Mouse (Mus musculus) liver, postnatal 0 days (tissue): Measurements from ENCODE around the gene Ms4a6d. TPM values are rescaled to one million over a fixed set of nuclear protein-coding genes. Genes with fewer than 3 reads are reported as not detected.

Experiments
- ATAC-seq: fragments of 200-750 bp; cut with Nextera tagmentation; 2 replicates; pipeline ENCODE4 v1.8.0; 2017; ENCODE audit warnings: mild to moderate bottlenecking, moderate library complexity
- DNase-seq: peaks from one replicate; pipeline ENCODE4 v3.0.0-alpha.2; 2016
- H3K27ac ChIP-seq: fragments of 300-500 bp; sonication (generic); 2 replicates; pipeline ENCODE4 v1.5.1; 2014; ENCODE audit warnings: antibody characterized with exemption, moderate library complexity, mild to moderate bottlenecking, low read depth
- H3K27me3 ChIP-seq: fragments of 300-500 bp; sonication (generic); 2 replicates; pipeline ENCODE4 v1.6.1; 2014; ENCODE audit warnings: low read length, control low read depth, mixed read lengths; ENCODE audit not compliant: insufficient read depth
- H3K36me3 ChIP-seq: fragments of 300-500 bp; sonication (generic); replicated peaks from 2 replicates; pipeline ENCODE4 v1.6.1; 2014; ENCODE audit warnings: mild to moderate bottlenecking, control low read depth, low read length, moderate library complexity, mixed read lengths; ENCODE audit not compliant: insufficient read depth
- H3K4me1 ChIP-seq: fragments of 300-500 bp; sonication (generic); 2 replicates; pipeline ENCODE4 v1.6.1; 2014; ENCODE audit warnings: antibody characterized with exemption, mild to moderate bottlenecking, control low read depth; ENCODE audit not compliant: insufficient read depth
- H3K4me2 ChIP-seq: fragments of 300-500 bp; sonication (generic); 2 replicates; pipeline ENCODE4 v1.6.1; 2014; ENCODE audit warnings: low read depth, mild to moderate bottlenecking, low read length, moderate library complexity, mixed read lengths
- H3K4me3 ChIP-seq: fragments of 300-500 bp; sonication (generic); 2 replicates; pipeline ENCODE4 v1.5.1; 2014; ENCODE audit warnings: low read depth, low read length
- H3K9ac ChIP-seq: fragments of 300-500 bp; sonication (generic); replicated peaks from 2 replicates; pipeline ENCODE4 v1.6.1; 2014; ENCODE audit warnings: mild to moderate bottlenecking, moderate library complexity
- H3K9me3 ChIP-seq: fragments of 300-500 bp; sonication (generic); 2 replicates; pipeline ENCODE4 v1.6.1; 2016; ENCODE audit warnings: mild to moderate bottlenecking, control low read depth, low read length, mixed read lengths
- CTCF ChIP-seq: sonication (generic); IDR thresholded peaks from 2 replicates; pipeline ENCODE4 v1.5.1; 2016; ENCODE audit warnings: antibody characterized with exemption, low read depth
- EP300 ChIP-seq: IDR thresholded peaks from 2 replicates; pipeline ENCODE4 v1.6.1; 2016; ENCODE audit warnings: antibody characterized with exemption, low read depth, mild to moderate bottlenecking
- WGBS: fragments of 180-500 bp; shearing (Covaris S2); extraction: QIAGEN DNeasy Blood & Tissue Kit; methylation state at CpG from one replicate; pipeline ENCODE4 v1.1.7; 2014; ENCODE audit not compliant: insufficient replicate concordance; 5-methylcytosine and 5-hydroxymethylcytosine counted together
- polyA plus RNA-seq: library from polyadenylated mRNA; unstranded; fragments of >200 nt; fragmentation: Nextera tagmentation; extraction: Ambion mirVana; gene quantifications from 2 replicates; pipeline ENCODE4 v1.2.1, GENCODE M21; 2015

The Ms4a6d gene
- polyA plus RNA-seq, 1 experiment from 2014 or later = 9.0 TPM

- Histone ChIP-seq H3K4me2 (no peak overlapping the region), H3K27me3 (no peaks in the 10 kb centered on the region), H3K4me3 (no peak overlapping the region), H3K9ac (no peak overlapping the region), H3K36me3 (no peaks in the 10 kb centered on the region), H3K9me3 (no peaks in the 10 kb centered on the region), H3K27ac (no peak overlapping the region), H3K4me1 (no peaks in the 10 kb centered on the region)
- WGBS = 60% methylated on average over 2 of the region's 2 CpGs
- no peak for DNase-seq
- no peak for ATAC-seq
- TF ChIP-seq CTCF (no peak), EP300 (no peak)
Observed at GRCm38 (mm10) chr19:11634330-11634729, 29.7 kb upstream of the Ms4a6d start.

- H3K4me1 ChIP-seq = no peaks in the 10 kb centered on the region
- no peak overlapping the region for H3K4me3 ChIP-seq
- no peak for ATAC-seq
- no peak for DNase-seq
- no peak overlapping the region for H3K9ac ChIP-seq
- TF ChIP-seq EP300 (no peak), CTCF (no peak)
- no peak overlapping the region for H3K27ac ChIP-seq
- no peak overlapping the region for H3K4me2 ChIP-seq
- H3K9me3 ChIP-seq = no peaks in the 10 kb centered on the region
- no peaks in the 10 kb centered on the region for H3K27me3 ChIP-seq
- no peaks in the 10 kb centered on the region for H3K36me3 ChIP-seq
- 80% methylated on average over 1 of the region's 1 CpGs for WGBS
Observed at GRCm38 (mm10) chr19:11633732-11634131, 29.1 kb upstream of the Ms4a6d start.

- no peaks in the 10 kb centered on the region for H3K36me3 ChIP-seq
- no peak for DNase-seq
- no peak for ATAC-seq
- H3K9me3 ChIP-seq = no peaks in the 10 kb centered on the region
- H3K4me1 ChIP-seq = no peaks in the 10 kb centered on the region
- no peak overlapping the region for H3K9ac ChIP-seq
- WGBS = 49% methylated on average over 5 of the region's 5 CpGs
- peak; percentile 56; the same call in 1 of the 2 replicates for TF ChIP-seq EP300
- no peak for TF ChIP-seq CTCF
- H3K27ac ChIP-seq = no peak overlapping the region
- no peaks in the 10 kb centered on the region for H3K27me3 ChIP-seq
- H3K4me3 ChIP-seq = no peak overlapping the region
- H3K4me2 ChIP-seq = no peak overlapping the region
Observed at GRCm38 (mm10) chr19:11625231-11625630, 20.6 kb upstream of the Ms4a6d start.

- no peak for DNase-seq
- H3K4me1 ChIP-seq = no peaks in the 10 kb centered on the region
- H3K27ac ChIP-seq = no peak overlapping the region
- no peak overlapping the region for H3K4me2 ChIP-seq
- ATAC-seq = no peak
- no peaks in the 10 kb centered on the region for H3K36me3 ChIP-seq
- TF ChIP-seq EP300 = no peak
- no peak for TF ChIP-seq CTCF
- H3K9ac ChIP-seq = no peak overlapping the region
- no peaks in the 10 kb centered on the region for H3K27me3 ChIP-seq
- H3K4me3 ChIP-seq = no peak overlapping the region
- no peaks in the 10 kb centered on the region for H3K9me3 ChIP-seq
Observed at GRCm38 (mm10) chr19:11624800-11625199, 20.2 kb upstream of the Ms4a6d start.

- no peak within 1 kb of the TSS for H3K9ac ChIP-seq
- DNase-seq = no peak
- no peak within 1 kb of the TSS for H3K4me3 ChIP-seq
- H3K27ac ChIP-seq = no peak within 1 kb of the TSS
- H3K36me3 ChIP-seq = no peaks in the 10 kb centered on the region
- WGBS = 57% methylated on average over 2 of the region's 2 CpGs
- ATAC-seq = no peak
- TF ChIP-seq EP300 (no peak), CTCF (no peak)
- H3K4me2 ChIP-seq = no peak within 1 kb of the TSS
- H3K4me1 ChIP-seq = no peaks in the 10 kb centered on the region
- H3K9me3 ChIP-seq = no peaks in the 10 kb centered on the region
- no peaks in the 10 kb centered on the region for H3K27me3 ChIP-seq
Observed at GRCm38 (mm10) chr19:11623551-11623950, 18.9 kb upstream of the Ms4a6d start, which contains the start of gene Ms4a2. TSS of gene Ms4a2 (minus strand) at chr19:11623719.

GRCm38 (mm10) chr19:11617983-11618382 lies 13.3 kb upstream of the Ms4a6d start:
- Histone ChIP-seq H3K4me3 (no peak overlapping the region), H3K36me3 (no peaks in the 10 kb centered on the region), H3K27ac (no peak overlapping the region), H3K27me3 (no peaks in the 10 kb centered on the region), H3K9me3 (no peaks in the 10 kb centered on the region), H3K9ac (no peak overlapping the region), H3K4me1 (peaks cover 2% of the 10 kb centered on the region; the same call in 1 of the 2 replicates), H3K4me2 (no peak overlapping the region)
- TF ChIP-seq EP300 (0 out of 2 replicates have a peak, but pooled peaks have one; percentile 18), CTCF (no peak)
- DNase-seq (no peak), ATAC-seq (no peak)

GRCm38 (mm10) chr19:11614805-11615204 lies 10.2 kb upstream of the Ms4a6d start:
- Histone ChIP-seq H3K9me3 (no peaks in the 10 kb centered on the region), H3K27me3 (no peaks in the 10 kb centered on the region), H3K9ac (no peak overlapping the region), H3K27ac (no peak overlapping the region), H3K4me3 (no peak overlapping the region), H3K4me1 (peaks cover 2% of the 10 kb centered on the region; the same call in 1 of the 2 replicates), H3K36me3 (no peaks in the 10 kb centered on the region), H3K4me2 (no peak overlapping the region)
- no peak for ATAC-seq
- no peak for TF ChIP-seq CTCF
- TF ChIP-seq EP300 = no peak
- no peak for DNase-seq
- 33% methylated on average over 2 of the region's 2 CpGs for WGBS
